Mouse (Mus musculus) embryonic fibroblast, embryonic 13.5 days (primary cell): ENCODE measurements at regions not wholly inside any gene's neighbourhood (a gene's known extent, or its start where the extent isn't known, plus 50 kb on each side); places are given as distances from the start of the nearest gene placed in this dataset.

Experiments
- CTCF ChIP-seq: IDR thresholded peaks from 2 replicates; pipeline ENCODE4 v1.5.1; 2011; ENCODE audit warnings: mild to moderate bottlenecking, control low read depth, low read length, moderate library complexity, borderline replicate concordance; ENCODE audit not compliant: insufficient read depth
- POLR2A ChIP-seq: IDR thresholded peaks from 2 replicates; pipeline ENCODE4 v1.6.1; 2011; ENCODE audit warnings: low read depth, mild to moderate bottlenecking, control low read depth, low read length, moderate library complexity

GRCm38 (mm10) chr3:138643951-138644285, 98.1 kb upstream of the Tspan5 start:
- TF ChIP-seq POLR2A (no peak), CTCF (no peak)
